Mouse (Mus musculus) lung, postnatal 0 days (tissue): ENCODE results near the gene Myo10. TPM values are rescaled to one million over a fixed set of nuclear protein-coding genes. Genes with fewer than 3 reads are reported as not detected.

ENCODE experiments used
- ATAC-seq: fragments of 200-750 bp; cut with Nextera tagmentation; 2 replicates; pipeline ENCODE4 v1.8.0; 2017; ENCODE audit warnings: moderate library complexity
- DNase-seq: peaks from one replicate; pipeline ENCODE4 v3.0.0-alpha.2; 2016; ENCODE audit warnings: low spot score
- H3K27ac ChIP-seq: fragments of 300-500 bp; sonication (generic); 2 replicates; pipeline ENCODE4 v1.5.1; 2014; ENCODE audit warnings: antibody characterized with exemption, mild to moderate bottlenecking, low read length, mixed read lengths
- H3K27me3 ChIP-seq: fragments of 300-500 bp; sonication (generic); replicated peaks from 2 replicates; pipeline ENCODE4 v1.6.1; 2014; ENCODE audit warnings: low read length, mixed read lengths; ENCODE audit not compliant: insufficient read depth
- H3K36me3 ChIP-seq: fragments of 300-500 bp; sonication (generic); 2 replicates; pipeline ENCODE4 v1.6.1; 2014; ENCODE audit warnings: low read length, mixed read lengths; ENCODE audit not compliant: insufficient read depth
- H3K4me1 ChIP-seq: fragments of 300-500 bp; sonication (generic); 2 replicates; pipeline ENCODE4 v1.6.1; 2014; ENCODE audit warnings: antibody characterized with exemption, low read depth, low read length, mixed read lengths; ENCODE audit not compliant: insufficient read depth
- H3K4me2 ChIP-seq: fragments of 300-500 bp; sonication (generic); replicated peaks from 2 replicates; pipeline ENCODE4 v1.6.1; 2014; ENCODE audit warnings: low read depth, mild to moderate bottlenecking, low read length, moderate library complexity, mixed read lengths
- H3K4me3 ChIP-seq: fragments of 300-500 bp; sonication (generic); 2 replicates; pipeline ENCODE4 v1.5.1; 2014; ENCODE audit warnings: low read depth, low read length
- H3K9ac ChIP-seq: fragments of 300-500 bp; sonication (generic); replicated peaks from 2 replicates; pipeline ENCODE4 v1.6.1; 2014; ENCODE audit warnings: low read depth, mild to moderate bottlenecking
- H3K9me3 ChIP-seq: fragments of 300-500 bp; sonication (generic); 2 replicates; pipeline ENCODE4 v1.6.1; 2016; ENCODE audit warnings: low read length, mixed read lengths
- CTCF ChIP-seq: IDR thresholded peaks from 2 replicates; pipeline ENCODE4 v1.5.1; 2016; ENCODE audit warnings: antibody characterized with exemption, mild to moderate bottlenecking
- EP300 ChIP-seq: IDR thresholded peaks from 2 replicates; pipeline ENCODE4 v1.6.1; 2016; ENCODE audit warnings: antibody characterized with exemption, mild to moderate bottlenecking, control low read depth
- WGBS: fragments of 180-500 bp; shearing (Covaris S2); extraction: QIAGEN DNeasy Blood & Tissue Kit; methylation state at CpG from one replicate; pipeline ENCODE4 v1.1.7; 2014; 5-methylcytosine and 5-hydroxymethylcytosine counted together
- polyA plus RNA-seq: library from polyadenylated mRNA; unstranded; fragments of >200 nt; fragmentation: Nextera tagmentation; extraction: Ambion mirVana; gene quantifications from 2 replicates; pipeline ENCODE4 v1.2.1, GENCODE M21; 2015

The Myo10 gene
- polyA plus RNA-seq, 1 experiment from 2014 or later = 17.3 TPM

DNA sequence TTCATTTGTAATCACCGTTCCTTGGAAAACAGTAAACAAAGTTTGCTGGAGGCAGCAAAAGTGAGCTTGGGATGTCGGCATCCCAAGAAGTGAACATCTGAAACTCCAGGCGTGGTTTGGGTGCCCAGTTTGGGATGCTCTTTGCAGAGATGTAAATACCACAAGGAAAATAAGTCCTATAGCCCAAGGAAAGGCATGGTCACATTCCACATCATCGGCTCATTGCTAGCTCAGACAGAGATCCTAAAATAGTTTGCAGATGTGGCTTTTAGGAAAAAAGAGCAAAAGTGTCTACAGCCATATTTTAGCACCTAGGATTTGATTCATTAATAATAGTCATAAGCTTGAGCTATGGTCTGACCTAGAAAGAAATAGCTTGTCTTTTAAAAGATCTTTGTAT, 57.3 kb downstream of the Myo10 start:
- Histone ChIP-seq H3K4me3 (no peak overlapping the region), H3K4me2 (no peak overlapping the region), H3K9ac (no peak overlapping the region), H3K4me1 (peaks cover 11% of the 10 kb centered on the region; the same call in 1 of the 2 replicates), H3K27ac (no peak overlapping the region), H3K9me3 (no peaks in the 10 kb centered on the region), H3K36me3 (no peaks in the 10 kb centered on the region), H3K27me3 (no peaks in the 10 kb centered on the region)
- TF ChIP-seq CTCF (no peak), EP300 (no peak)
- DNase-seq = no peak
- WGBS = 64% methylated on average over 4 of the region's 4 CpGs
- ATAC-seq = no peak

DNA sequence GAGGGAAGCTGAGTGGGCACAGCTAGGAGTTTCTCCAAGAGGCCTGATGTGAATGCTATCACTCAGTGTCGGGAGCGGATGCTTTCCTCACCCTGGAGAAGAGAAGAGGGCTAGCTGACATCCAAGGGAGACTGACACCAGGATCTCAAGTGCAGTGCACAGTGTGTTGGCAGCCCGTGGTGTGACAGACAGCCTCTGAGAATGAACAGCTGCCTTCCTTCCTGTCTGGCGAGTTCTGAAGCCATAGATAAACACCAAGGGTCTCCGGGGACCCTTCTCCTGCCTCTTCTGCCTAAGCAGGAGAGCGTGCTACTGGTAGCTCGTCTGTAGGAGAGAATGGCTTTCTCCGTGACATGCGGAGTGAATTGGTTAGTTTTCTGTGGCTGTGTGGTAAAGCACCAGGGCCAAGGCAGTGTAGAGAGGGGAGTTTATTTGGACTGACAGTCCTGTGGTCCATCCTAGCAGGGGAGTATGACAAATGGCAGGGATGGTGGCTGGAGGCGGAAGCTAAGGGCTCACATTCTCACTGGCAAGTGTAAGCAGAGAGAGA, 58.0 kb downstream of the Myo10 start:
- Histone ChIP-seq H3K27ac (no peak overlapping the region), H3K4me3 (no peak overlapping the region), H3K4me1 (peaks cover 14% of the 10 kb centered on the region; the same call in 1 of the 2 replicates), H3K36me3 (no peaks in the 10 kb centered on the region), H3K4me2 (no peak overlapping the region), H3K9me3 (no peaks in the 10 kb centered on the region), H3K27me3 (no peaks in the 10 kb centered on the region), H3K9ac (no peak overlapping the region)
- ATAC-seq (peak; percentile 47), DNase-seq (no peak)
- WGBS = 38% methylated on average over 10 of the region's 10 CpGs
- TF ChIP-seq CTCF (no peak), EP300 (no peak)

DNA sequence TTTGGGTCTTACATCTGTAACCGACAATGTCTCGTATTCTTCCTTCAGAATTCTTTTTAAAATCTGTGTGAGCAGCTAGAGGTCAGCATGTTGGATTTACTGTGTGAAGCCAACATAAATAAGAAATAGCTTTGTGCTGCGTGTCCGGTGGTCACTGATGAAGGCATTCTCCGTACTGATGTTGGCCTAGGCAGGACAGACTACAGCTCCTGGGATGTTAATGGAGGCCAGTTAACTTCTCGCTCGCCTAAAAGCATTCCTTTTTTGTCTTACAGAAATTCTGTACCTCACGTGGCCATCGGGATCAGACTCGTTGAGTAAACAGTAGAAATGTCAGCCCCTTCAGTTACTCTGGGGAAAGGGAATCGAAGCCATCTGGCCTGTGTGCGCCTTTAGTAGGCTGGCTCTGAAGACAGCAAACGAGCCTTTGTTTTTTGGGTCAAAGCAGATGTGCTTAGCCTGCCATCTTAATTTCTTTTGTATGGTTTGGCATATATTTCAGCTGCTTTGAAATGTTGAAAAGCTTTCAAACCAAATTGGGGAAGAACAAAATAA, 60.7 kb downstream of the Myo10 start:
- Histone ChIP-seq H3K9ac (no peak overlapping the region), H3K4me2 (no peak overlapping the region), H3K9me3 (no peaks in the 10 kb centered on the region), H3K27ac (no peak overlapping the region), H3K36me3 (no peaks in the 10 kb centered on the region), H3K27me3 (no peaks in the 10 kb centered on the region), H3K4me3 (no peak overlapping the region), H3K4me1 (peaks cover 11% of the 10 kb centered on the region; the same call in 1 of the 2 replicates)
- no peak for ATAC-seq
- no peak for DNase-seq
- 43% methylated on average over 13 of the region's 13 CpGs for WGBS
- TF ChIP-seq CTCF = no peak
- TF ChIP-seq EP300 = no peak

DNA sequence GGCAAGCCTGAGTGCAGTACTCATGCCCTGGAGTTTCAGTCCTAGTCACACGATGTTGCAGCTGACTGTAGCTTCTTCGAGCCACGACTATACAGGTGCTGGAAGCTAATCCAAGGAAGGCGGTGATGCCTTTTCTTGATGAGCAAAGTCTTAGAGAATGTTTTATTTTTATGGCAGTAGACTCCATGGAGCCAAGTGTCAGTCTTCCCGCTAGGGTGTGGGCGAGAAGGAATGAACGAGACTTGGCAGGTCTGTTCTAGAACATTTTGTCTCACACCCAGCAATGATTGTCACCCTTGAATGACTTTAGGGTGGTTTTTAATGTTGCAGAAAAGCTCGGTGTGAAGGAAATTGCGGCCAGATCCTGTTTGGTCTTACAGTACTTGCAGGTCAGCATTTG, 62.9 kb downstream of the Myo10 start:
- DNase-seq = no peak
- Histone ChIP-seq H3K9ac (no peak overlapping the region), H3K4me3 (no peak overlapping the region), H3K27me3 (no peaks in the 10 kb centered on the region), H3K36me3 (no peaks in the 10 kb centered on the region), H3K4me2 (no peak overlapping the region), H3K9me3 (no peaks in the 10 kb centered on the region), H3K4me1 (peaks cover 7% of the 10 kb centered on the region; the same call in 1 of the 2 replicates), H3K27ac (no peak overlapping the region)
- no peak for TF ChIP-seq EP300
- no peak for TF ChIP-seq CTCF
- 78% methylated on average over 9 of the region's 9 CpGs for WGBS
- no peak for ATAC-seq

DNA sequence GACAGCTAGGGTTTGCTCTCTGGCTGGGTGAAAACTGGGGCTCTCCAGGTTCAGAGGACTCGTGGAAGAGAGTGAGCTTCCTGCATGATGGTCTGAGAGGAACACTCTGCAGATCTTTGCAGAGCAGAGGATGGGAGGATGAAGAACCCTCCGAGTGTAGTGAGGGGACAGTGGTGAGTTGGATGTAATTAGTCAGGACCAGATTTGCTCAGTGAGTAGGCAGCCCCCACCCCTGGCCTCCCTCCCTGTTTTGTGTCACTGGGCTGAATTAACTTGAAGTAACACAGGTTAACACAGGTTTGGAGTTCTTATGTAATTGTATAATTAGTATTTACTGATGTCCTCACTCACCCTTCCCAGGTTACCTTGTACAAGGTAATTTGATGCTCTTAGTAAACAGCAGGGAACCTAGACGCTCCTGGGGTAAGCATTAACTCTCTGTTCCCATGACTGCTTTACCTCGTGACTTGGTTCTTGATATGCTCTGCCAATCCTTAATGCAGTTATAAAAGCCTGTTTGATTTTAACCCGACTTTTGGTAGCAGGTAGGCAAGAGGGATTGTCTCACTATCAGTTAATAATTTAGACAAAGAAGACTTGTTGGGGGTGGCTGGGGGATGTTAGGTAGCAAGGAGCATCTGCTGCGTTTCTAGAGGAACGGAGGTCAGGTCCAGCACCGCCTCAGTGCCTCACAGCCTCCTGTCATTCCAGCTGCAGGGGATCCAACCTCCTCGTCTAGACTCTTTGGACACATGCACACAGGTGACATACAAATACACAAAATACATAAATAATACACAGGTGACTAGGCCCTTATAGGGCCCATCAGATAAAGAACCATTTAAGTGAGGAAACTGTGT, 66.3 kb downstream of the Myo10 start:
- no peak overlapping the region for H3K4me3 ChIP-seq
- H3K9ac ChIP-seq = no peak overlapping the region
- TF ChIP-seq CTCF (no peak), EP300 (no peak)
- no peak overlapping the region for H3K4me2 ChIP-seq
- ATAC-seq = 0 out of 2 replicates have a peak, but pooled peaks have one; percentile 28
- no peak overlapping the region for H3K27ac ChIP-seq
- peaks cover 6% of the 10 kb centered on the region; the same call in 1 of the 2 replicates for H3K4me1 ChIP-seq
- H3K27me3 ChIP-seq = no peaks in the 10 kb centered on the region
- no peaks in the 10 kb centered on the region for H3K9me3 ChIP-seq
- 58% methylated on average over 9 of the region's 9 CpGs for WGBS
- no peaks in the 10 kb centered on the region for H3K36me3 ChIP-seq
- DNase-seq = no peak

DNA sequence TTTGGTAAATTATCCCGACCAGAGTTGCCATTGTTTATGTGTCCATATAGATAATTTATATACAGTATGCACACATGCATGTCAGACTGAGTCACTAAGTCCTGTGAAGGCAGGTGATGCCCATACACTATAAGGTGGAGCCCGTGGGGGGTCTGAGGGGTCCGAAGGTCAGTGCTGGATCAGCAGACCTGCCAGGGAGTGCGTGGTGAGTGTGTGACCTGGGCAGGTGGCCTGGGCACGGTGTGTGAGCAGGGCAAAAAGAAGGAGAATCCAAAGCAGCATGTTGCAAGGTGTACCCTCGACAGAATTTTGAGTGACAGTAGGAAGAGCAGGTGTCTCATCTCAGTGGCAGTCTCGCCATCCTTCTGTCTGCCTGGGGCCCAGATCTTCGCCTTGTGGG, 67.2 kb downstream of the Myo10 start:
- H3K36me3 ChIP-seq = no peaks in the 10 kb centered on the region
- no peak overlapping the region for H3K4me2 ChIP-seq
- TF ChIP-seq CTCF = no peak
- TF ChIP-seq EP300 = no peak
- DNase-seq (no peak), ATAC-seq (no peak)
- H3K9ac ChIP-seq = no peak overlapping the region
- H3K27me3 ChIP-seq = no peaks in the 10 kb centered on the region
- H3K4me1 ChIP-seq = peaks cover 6% of the 10 kb centered on the region; the same call in 1 of the 2 replicates
- WGBS = 68% methylated on average over 8 of the region's 8 CpGs
- H3K9me3 ChIP-seq = no peaks in the 10 kb centered on the region
- no peak overlapping the region for H3K4me3 ChIP-seq
- no peak overlapping the region for H3K27ac ChIP-seq
